Mouse (Mus musculus) embryonic fibroblast, embryonic 13.5 days (primary cell): ENCODE results near the gene Ralgapa1. TPM values are rescaled to one million over a fixed set of nuclear protein-coding genes. Genes with fewer than 3 reads are reported as not detected.

Source experiments
- H3K27ac ChIP-seq: 2 replicates; pipeline ENCODE4 v1.5.1; 2012; ENCODE audit warnings: low read length, control low read depth, inconsistent platforms; ENCODE audit not compliant: insufficient read depth
- H3K4me1 ChIP-seq: 2 replicates; pipeline ENCODE4 v1.6.1; 2011; ENCODE audit warnings: low read length; ENCODE audit not compliant: control insufficient read depth, insufficient read depth
- H3K4me3 ChIP-seq: 2 replicates; pipeline ENCODE4 v1.5.1; 2011; ENCODE audit warnings: mild to moderate bottlenecking, control low read depth, low read length; ENCODE audit not compliant: insufficient read depth
- CTCF ChIP-seq: IDR thresholded peaks from 2 replicates; pipeline ENCODE4 v1.5.1; 2011; ENCODE audit warnings: mild to moderate bottlenecking, control low read depth, low read length, moderate library complexity, borderline replicate concordance; ENCODE audit not compliant: insufficient read depth
- POLR2A ChIP-seq: IDR thresholded peaks from 2 replicates; pipeline ENCODE4 v1.6.1; 2011; ENCODE audit warnings: low read depth, mild to moderate bottlenecking, control low read depth, low read length, moderate library complexity
- polyA plus RNA-seq: library from polyadenylated mRNA; stranded (reverse); fragments of >200 nt; gene quantifications from 2 replicates; pipeline ENCODE4 v1.2.4, GENCODE M21; 2011; ENCODE audit warnings: low read depth; ENCODE audit not compliant: missing spikeins, insufficient read length

Gene Ralgapa1
- polyA plus RNA-seq, 1 experiment: 32.3 TPM

GRCm38 (mm10) chr12:55836199-55836951 is 15.4 kb upstream of the Ralgapa1 start, which contains the start of gene Brms1l:
Gene Brms1l, plus strand, starts transcription at chr12:55836324.
- peak within 1 kb of the TSS; percentile 78 for H3K27ac ChIP-seq
- peak; percentile 79 for TF ChIP-seq POLR2A
- TF ChIP-seq CTCF: no peak
- H3K4me1 ChIP-seq: peaks cover 3% of the 10 kb centered on the region; the same call in 1 of the 2 replicates
- H3K4me3 ChIP-seq: peak within 1 kb of the TSS; percentile 72

- TF ChIP-seq POLR2A: no peak
- no peak for TF ChIP-seq CTCF
- Histone ChIP-seq H3K27ac (no peak overlapping the region), H3K4me3 (peak overlapping the region; percentile 22; the same call in 1 of the 2 replicates), H3K4me1 (peaks cover 3% of the 10 kb centered on the region; the same call in 1 of the 2 replicates)
Observed at GRCm38 (mm10) chr12:55835857-55836198, 14.9 kb upstream of the Ralgapa1 start.

- TF ChIP-seq POLR2A: no peak
- no peak for TF ChIP-seq CTCF
- Histone ChIP-seq H3K4me1 (peaks cover 3% of the 10 kb centered on the region; the same call in 1 of the 2 replicates), H3K27ac (no peak overlapping the region), H3K4me3 (no peak overlapping the region)
Observed at GRCm38 (mm10) chr12:55834891-55835290, 13.9 kb upstream of the Ralgapa1 start.

GRCm38 (mm10) chr12:55833906-55834625 is 13.1 kb upstream of the Ralgapa1 start:
- Histone ChIP-seq H3K4me3 (no peak overlapping the region), H3K4me1 (peaks cover 3% of the 10 kb centered on the region; the same call in 1 of the 2 replicates), H3K27ac (no peak overlapping the region)
- TF ChIP-seq CTCF: no peak
- TF ChIP-seq POLR2A: no peak

GRCm38 (mm10) chr12:55832961-55833360 is 12.0 kb upstream of the Ralgapa1 start:
- H3K27ac ChIP-seq: no peak overlapping the region
- no peak overlapping the region for H3K4me3 ChIP-seq
- H3K4me1 ChIP-seq: 0 out of 2 replicates have a peak, but pooled peaks cover under 1% of the 10 kb centered on the region
- no peak for TF ChIP-seq POLR2A
- TF ChIP-seq CTCF: no peak

- TF ChIP-seq POLR2A: no peak
- TF ChIP-seq CTCF: peak; percentile 82
- Histone ChIP-seq H3K27ac (no peak overlapping the region), H3K4me1 (no peaks in the 10 kb centered on the region), H3K4me3 (no peak overlapping the region)
Observed at GRCm38 (mm10) chr12:55831101-55831500, 10.1 kb upstream of the Ralgapa1 start.

GRCm38 (mm10) chr12:55825537-55825936 is 4.6 kb upstream of the Ralgapa1 start:
- no peaks in the 10 kb centered on the region for H3K4me1 ChIP-seq
- no peak overlapping the region for H3K27ac ChIP-seq
- no peak for TF ChIP-seq POLR2A
- no peak overlapping the region for H3K4me3 ChIP-seq

- no peak for TF ChIP-seq POLR2A
- no peak for TF ChIP-seq CTCF
- Histone ChIP-seq H3K27ac (no peak overlapping the region), H3K4me3 (no peak overlapping the region), H3K4me1 (no peaks in the 10 kb centered on the region)
Observed at GRCm38 (mm10) chr12:55824027-55824426, 3.1 kb upstream of the Ralgapa1 start.

GRCm38 (mm10) chr12:55820119-55820660 is 777 bp downstream of the Ralgapa1 start:
- no peak for TF ChIP-seq POLR2A
- no peak for TF ChIP-seq CTCF
- H3K27ac ChIP-seq: peak overlapping the region; percentile 66
- H3K4me1 ChIP-seq: no peaks in the 10 kb centered on the region
- H3K4me3 ChIP-seq: peak overlapping the region; percentile 75

GRCm38 (mm10) chr12:55816488-55816887 is 4.5 kb downstream of the Ralgapa1 start:
- Histone ChIP-seq H3K4me3 (no peak overlapping the region), H3K27ac (no peak overlapping the region), H3K4me1 (no peaks in the 10 kb centered on the region; the same call in 1 of the 2 replicates)
- TF ChIP-seq CTCF (no peak), POLR2A (no peak)
